Mouse (Mus musculus): ENCODE measurements around the gene Mdm4.

- TF ChIP-seq CTCF (IDR thresholded peaks at IDR 0.05; ENCODE audit: control insufficient read depth, insufficient read depth, low read length) (no peak), POLR2A (IDR thresholded peaks at IDR 0.05; ENCODE audit: borderline replicate concordance, control insufficient read depth, low read depth, low read length) (no peak)
Measured at GRCm38 (mm10) chr1:133060681-133061080, 30.3 kb upstream of the Mdm4 start.
